Mouse (Mus musculus) heart, adult 2 months (tissue): Measurements from ENCODE around the gene Tacc2. TPM values are rescaled to one million over a fixed set of nuclear protein-coding genes. Genes with fewer than 3 reads are reported as not detected.
A peak's percentile ranks its signal among the peaks of the same experiment; 100 is the strongest.

Experiments used
- DNase-seq, 2 experiments: peaks; one replicate each; pipeline ENCODE4 v3.0.0; 2021
- H3K27ac ChIP-seq: fragments of 200-600 bp; 2 replicates; pipeline ENCODE4 v1.8.1; 2022
- H3K27me3 ChIP-seq: fragments of 200-500 bp; 2 replicates; pipeline ENCODE4 v1.6.1; 2012; ENCODE audit warnings: mild to moderate bottlenecking, low read length, inconsistent platforms, mixed read lengths; ENCODE audit not compliant: control insufficient read depth, insufficient read depth
- H3K36me3 ChIP-seq: fragments of 200-500 bp; 2 replicates; pipeline ENCODE4 v1.6.1; 2012; ENCODE audit warnings: low read length, inconsistent platforms; ENCODE audit not compliant: control insufficient read depth, insufficient read depth
- H3K4me1 ChIP-seq: fragments of 200-500 bp; 2 replicates; pipeline ENCODE4 v1.6.1; 2011; ENCODE audit warnings: low read length; ENCODE audit not compliant: control insufficient read depth, insufficient read depth
- H3K4me3 ChIP-seq: fragments of 200-600 bp; 2 replicates; pipeline ENCODE4 v1.8.1; 2022
- H3K79me2 ChIP-seq: fragments of 200-500 bp; replicated peaks from 2 replicates; pipeline ENCODE4 v1.6.1; 2012; ENCODE audit warnings: mild to moderate bottlenecking, inconsistent platforms, low read length, moderate library complexity, mixed read lengths; ENCODE audit not compliant: control insufficient read depth, insufficient read depth
- H3K9ac ChIP-seq: fragments of 200-500 bp; 2 replicates; pipeline ENCODE4 v1.6.1; 2012; ENCODE audit warnings: low read depth, mild to moderate bottlenecking, control low read depth, inconsistent platforms, low read length, mixed read lengths
- CTCF ChIP-seq: fragments of 200-600 bp; IDR thresholded peaks from 2 replicates; pipeline ENCODE4 v1.8.1; 2022; ENCODE audit warnings: antibody characterized with exemption, mild to moderate bottlenecking, moderate library complexity
- EP300 ChIP-seq: fragments of 200-500 bp; IDR thresholded peaks from 2 replicates; pipeline ENCODE4 v1.6.1; 2011; ENCODE audit warnings: low read depth, low read length, control low read depth; ENCODE audit not compliant: insufficient read depth
- POLR2A ChIP-seq: fragments of 200-500 bp; IDR thresholded peaks from 2 replicates; pipeline ENCODE4 v1.6.1; 2011; ENCODE audit warnings: mild to moderate bottlenecking, low read depth, low read length, control low read depth; ENCODE audit not compliant: insufficient read depth
- WGBS: fragments of 180-500 bp; shearing (Covaris S2); methylation state at CpG from one replicate; pipeline ENCODE4 v1.1.7; 2018; 5-methylcytosine and 5-hydroxymethylcytosine counted together
- intact Hi-C: fragments of 180-260 bp; cut with DNase I; formaldehyde crosslinking; loops from one replicate; pipeline ENCODE4 v1.15.1; 2025
- polyA plus RNA-seq: library from polyadenylated mRNA; depleted of rRNA; stranded (reverse); fragments of >200 nt; gene quantifications from 2 replicates; pipeline ENCODE4 v1.2.3, GENCODE M21; 2012
- total RNA-seq, 2 experiments: library from RNA; stranded (reverse); gene quantifications; 2 replicates each; pipeline ENCODE4 v1.2.3; 2021

Gene Tacc2
- total and polyA plus RNA-seq, 3 experiments = 117 to 480 (median 339) TPM

DNA sequence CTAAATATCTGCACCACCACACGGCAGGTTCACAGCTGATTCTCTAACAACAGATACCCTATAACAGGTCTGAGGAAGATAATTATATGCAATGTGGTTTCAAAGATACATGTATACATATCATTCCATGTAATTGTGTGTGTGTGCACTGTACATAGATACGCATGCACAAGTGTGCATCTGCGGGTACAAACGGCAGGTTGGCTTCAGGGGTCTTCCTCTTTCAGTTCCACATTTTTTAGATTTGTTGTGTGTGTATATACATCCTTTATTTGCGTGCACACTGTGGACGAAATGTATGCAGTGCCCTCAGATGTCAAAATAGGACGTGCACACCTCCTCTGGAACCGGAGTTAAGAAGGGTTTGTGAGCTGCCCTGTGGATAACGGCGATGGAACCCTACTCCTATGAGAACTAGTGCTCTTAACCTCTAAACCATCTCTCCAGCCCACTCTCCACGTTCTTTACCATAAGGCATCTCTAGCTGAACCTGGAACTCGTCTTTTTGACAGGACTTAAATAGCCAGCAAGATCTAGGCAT lies 29.5 kb upstream of the Tacc2 start:
- Histone ChIP-seq H3K36me3 (peaks cover 7% of the 10 kb centered on the region), H3K27ac (peak overlapping the region; percentile 89), H3K79me2 (no peaks in the 10 kb centered on the region; the same call in 1 of the 2 replicates), H3K4me3 (no peak overlapping the region), H3K9ac (no peak overlapping the region), H3K27me3 (no peaks in the 10 kb centered on the region), H3K4me1 (peaks cover 1% of the 10 kb centered on the region; the same call in 1 of the 2 replicates)
- no peak for TF ChIP-seq CTCF
- no peak for TF ChIP-seq EP300
- no peak for TF ChIP-seq POLR2A
- intact Hi-C loops = loop anchor here (1.0 to 10.0 kb wide), 4 partner anchors 28 to 317 kb away; partner anchors contain the start of gene Plekha1
- WGBS = 77% methylated on average over 12 of the region's 12 CpGs
- no peak for DNase-seq

DNA sequence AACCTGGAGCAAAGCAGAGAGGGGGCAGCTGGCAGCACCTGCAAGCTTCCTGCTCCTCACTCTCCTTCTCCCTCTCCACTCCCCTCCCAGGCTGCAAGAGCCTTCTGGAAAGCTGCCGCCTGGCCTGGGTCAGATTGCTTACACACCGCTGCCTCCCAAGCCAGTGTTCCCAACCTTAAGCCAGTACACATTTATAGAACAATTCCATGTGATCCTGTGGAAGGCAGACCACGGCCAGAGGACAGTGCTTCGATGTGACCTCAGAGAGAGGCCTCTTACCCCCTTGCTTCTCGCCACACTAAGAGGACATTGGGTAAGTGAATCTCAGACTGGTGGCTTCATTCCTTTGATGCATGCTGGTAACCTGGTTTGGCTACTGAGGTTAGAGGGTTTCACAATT lies 24.5 kb upstream of the Tacc2 start:
- DNase-seq = peak; percentile 61 to 80
- Histone ChIP-seq H3K36me3 (no peaks in the 10 kb centered on the region; the same call in 1 of the 2 replicates), H3K4me3 (peak overlapping the region; percentile 42), H3K27ac (peak overlapping the region; percentile 83), H3K79me2 (no peaks in the 10 kb centered on the region), H3K27me3 (no peaks in the 10 kb centered on the region), H3K4me1 (peaks cover 1% of the 10 kb centered on the region; the same call in 1 of the 2 replicates), H3K9ac (peak overlapping the region; percentile 55)
- intact Hi-C loops = no loop called here
- TF ChIP-seq EP300 (peak; percentile 89), POLR2A (peak; percentile 79), CTCF (no peak)
- WGBS = 39% methylated on average over 5 of the region's 5 CpGs

DNA sequence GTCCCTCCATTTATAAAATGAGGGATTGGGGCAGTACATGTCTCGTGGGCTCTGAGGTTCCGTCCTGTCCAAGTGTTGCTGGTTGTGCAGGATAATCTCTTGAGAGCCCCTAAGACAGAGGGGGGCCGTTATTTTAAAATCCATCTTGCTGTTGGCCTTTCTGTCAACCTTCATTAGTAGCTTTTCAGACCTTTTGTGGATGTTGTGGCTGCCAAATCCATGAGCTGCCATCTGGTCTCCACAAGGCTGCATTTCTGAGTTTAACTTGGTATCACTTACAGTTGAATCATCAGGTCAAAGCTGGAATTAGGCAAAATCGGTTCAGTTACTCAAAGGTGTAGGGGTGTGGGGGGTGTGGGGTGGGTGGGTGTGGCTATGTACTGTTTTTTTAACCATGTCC lies 23.9 kb upstream of the Tacc2 start:
- Histone ChIP-seq H3K9ac (peak overlapping the region; percentile 55), H3K79me2 (no peaks in the 10 kb centered on the region), H3K4me3 (peak overlapping the region; percentile 42), H3K4me1 (peaks cover 1% of the 10 kb centered on the region; the same call in 1 of the 2 replicates), H3K27ac (peak overlapping the region; percentile 83), H3K27me3 (no peaks in the 10 kb centered on the region), H3K36me3 (no peaks in the 10 kb centered on the region; the same call in 1 of the 2 replicates)
- TF ChIP-seq CTCF = no peak
- no peak for TF ChIP-seq POLR2A
- no peak for TF ChIP-seq EP300
- intact Hi-C loops = no loop called here
- no peak for DNase-seq
- WGBS = 58% methylated on average over 4 of the region's 4 CpGs

DNA sequence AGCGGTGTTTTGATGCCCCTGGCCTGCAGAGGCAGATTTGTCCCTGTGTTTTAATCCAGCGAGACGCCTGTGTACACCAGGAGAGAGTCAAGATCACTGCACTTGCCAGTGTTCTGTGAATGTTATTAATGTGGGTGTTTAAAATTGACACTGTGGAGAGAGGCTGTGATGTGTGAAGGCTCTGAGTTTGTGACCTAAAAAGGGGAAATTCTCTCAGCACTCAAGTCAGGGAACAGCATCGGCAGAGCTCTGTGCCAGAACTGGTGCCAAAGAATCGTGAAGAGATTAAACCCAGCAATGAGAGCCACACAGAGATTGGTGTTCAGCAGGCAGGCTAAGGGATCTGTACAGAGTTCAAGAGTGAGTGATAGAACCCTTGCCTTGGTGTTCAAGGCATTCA lies 21.6 kb upstream of the Tacc2 start:
- peak overlapping the region; percentile 29; the same call in 1 of the 2 replicates for H3K4me3 ChIP-seq
- H3K27me3 ChIP-seq = no peaks in the 10 kb centered on the region
- H3K79me2 ChIP-seq = no peaks in the 10 kb centered on the region
- WGBS = 37% methylated on average over 5 of the region's 5 CpGs
- no peak for DNase-seq
- TF ChIP-seq POLR2A (no peak), CTCF (no peak), EP300 (no peak)
- H3K9ac ChIP-seq = no peak overlapping the region
- intact Hi-C loops = loop anchor here (2.0 kb wide), 1 partner anchor 13 kb away; no protein-coding TSS in a partner anchor
- H3K4me1 ChIP-seq = peaks cover 1% of the 10 kb centered on the region; the same call in 1 of the 2 replicates
- no peaks in the 10 kb centered on the region; the same call in 1 of the 2 replicates for H3K36me3 ChIP-seq
- H3K27ac ChIP-seq = peak overlapping the region; percentile 83

DNA sequence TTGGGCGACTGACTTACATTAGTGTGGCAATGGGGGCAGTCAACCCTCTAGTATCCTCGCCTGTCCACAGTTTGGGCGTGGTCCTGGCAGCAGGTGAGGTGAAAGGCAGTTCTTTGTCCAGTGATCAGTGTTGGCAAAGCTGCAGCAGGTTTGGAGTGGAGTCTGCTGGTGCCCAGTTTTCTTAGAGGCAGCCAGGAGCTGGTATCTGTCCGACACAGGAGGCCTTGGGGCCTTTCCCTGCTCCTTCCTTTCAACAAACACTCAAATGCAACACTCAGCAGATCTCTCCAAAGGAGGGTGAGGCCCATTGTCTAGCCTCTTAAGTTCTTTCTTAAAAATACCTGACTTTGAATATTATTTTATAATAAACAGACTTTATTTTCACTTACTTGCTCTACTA lies 18.6 kb upstream of the Tacc2 start:
- H3K79me2 ChIP-seq = no peaks in the 10 kb centered on the region
- DNase-seq = no peak
- intact Hi-C loops = no loop called here

DNA sequence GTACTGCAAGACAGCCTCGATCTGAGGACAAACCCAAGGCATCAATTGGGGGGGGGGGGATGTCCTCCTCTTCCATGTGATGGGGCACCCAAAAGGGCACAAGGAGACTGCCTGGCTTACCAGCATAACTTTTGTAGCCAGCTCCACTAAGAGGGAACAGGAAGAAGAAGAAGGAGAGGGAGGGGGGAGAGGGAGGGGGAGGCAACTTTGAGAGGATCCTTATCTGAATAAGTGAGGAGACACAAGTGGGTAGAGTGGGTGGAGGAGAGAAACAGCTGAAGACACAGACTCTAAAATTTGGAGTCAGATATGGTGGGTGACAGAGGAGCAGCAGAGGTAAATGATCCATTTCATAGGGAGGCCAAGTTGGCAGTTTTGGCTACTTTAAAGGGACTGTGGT lies 16.3 kb upstream of the Tacc2 start:
- Histone ChIP-seq H3K4me3 (no peak overlapping the region), H3K79me2 (no peaks in the 10 kb centered on the region), H3K4me1 (no peaks in the 10 kb centered on the region; the same call in 1 of the 2 replicates), H3K9ac (no peak overlapping the region), H3K27ac (no peak overlapping the region), H3K36me3 (peaks cover 6% of the 10 kb centered on the region; the same call in 1 of the 2 replicates), H3K27me3 (no peaks in the 10 kb centered on the region)
- intact Hi-C loops = no loop called here
- no peak for TF ChIP-seq CTCF
- TF ChIP-seq POLR2A = no peak
- no peak for TF ChIP-seq EP300
- no peak for DNase-seq
- WGBS = 80% methylated on average over 1 of the region's 1 CpGs

More for the DNA sequence above, 18.6 kb upstream of the Tacc2 start:
- WGBS = 62% methylated on average over 4 of the region's 4 CpGs
- Histone ChIP-seq H3K4me1 (peaks cover 1% of the 10 kb centered on the region; the same call in 1 of the 2 replicates), H3K27me3 (no peaks in the 10 kb centered on the region), H3K36me3 (peaks cover 4% of the 10 kb centered on the region; the same call in 1 of the 2 replicates), H3K9ac (no peak overlapping the region), H3K27ac (no peak overlapping the region), H3K4me3 (no peak overlapping the region)
- no peak for TF ChIP-seq CTCF
- 0 out of 2 replicates have a peak, but pooled peaks have one; percentile 8 for TF ChIP-seq EP300
